Mouse (Mus musculus) frontal cortex, adult 2 months (tissue): ENCODE results near the gene Chd1. TPM values are rescaled to one million over a fixed set of nuclear protein-coding genes. Genes with fewer than 3 reads are reported as not detected.

ENCODE experiments used
- DNase-seq, 2 experiments: peaks; one replicate each; pipeline ENCODE4 v3.0.0; 2022; ENCODE audit warnings: low spot score in 1 of 2; ENCODE audit errors: extremely low spot score in 1 of 2
- polyA plus RNA-seq: library from polyadenylated mRNA; depleted of rRNA; stranded (reverse); fragments of >200 nt; gene quantifications from 2 replicates; pipeline ENCODE4 v1.2.3, GENCODE M21; 2012; rRNA removed

Chd1 gene
- polyA plus RNA-seq, 1 experiment: 7.2 TPM

DNA sequence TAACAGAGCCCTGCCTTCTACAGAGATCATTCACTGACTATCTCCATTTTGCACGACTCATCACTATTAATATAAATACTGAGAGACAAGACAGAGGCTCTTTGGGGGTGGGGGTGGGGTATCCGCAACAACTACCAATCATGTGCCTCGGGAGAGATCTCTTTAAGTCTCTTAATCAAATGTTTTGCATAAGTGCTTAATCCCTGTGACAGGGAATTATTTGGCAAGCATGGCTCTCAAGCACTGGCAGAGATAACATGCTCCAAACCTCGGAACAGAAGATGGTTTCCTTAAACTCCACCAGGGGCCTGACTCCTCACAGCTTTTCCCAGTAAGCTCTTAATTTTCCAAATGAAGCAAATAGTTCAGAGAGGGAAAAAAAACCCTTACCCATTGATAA lies 103.2 kb downstream of the Chd1 start:
- DNase-seq: no peak

DNA sequence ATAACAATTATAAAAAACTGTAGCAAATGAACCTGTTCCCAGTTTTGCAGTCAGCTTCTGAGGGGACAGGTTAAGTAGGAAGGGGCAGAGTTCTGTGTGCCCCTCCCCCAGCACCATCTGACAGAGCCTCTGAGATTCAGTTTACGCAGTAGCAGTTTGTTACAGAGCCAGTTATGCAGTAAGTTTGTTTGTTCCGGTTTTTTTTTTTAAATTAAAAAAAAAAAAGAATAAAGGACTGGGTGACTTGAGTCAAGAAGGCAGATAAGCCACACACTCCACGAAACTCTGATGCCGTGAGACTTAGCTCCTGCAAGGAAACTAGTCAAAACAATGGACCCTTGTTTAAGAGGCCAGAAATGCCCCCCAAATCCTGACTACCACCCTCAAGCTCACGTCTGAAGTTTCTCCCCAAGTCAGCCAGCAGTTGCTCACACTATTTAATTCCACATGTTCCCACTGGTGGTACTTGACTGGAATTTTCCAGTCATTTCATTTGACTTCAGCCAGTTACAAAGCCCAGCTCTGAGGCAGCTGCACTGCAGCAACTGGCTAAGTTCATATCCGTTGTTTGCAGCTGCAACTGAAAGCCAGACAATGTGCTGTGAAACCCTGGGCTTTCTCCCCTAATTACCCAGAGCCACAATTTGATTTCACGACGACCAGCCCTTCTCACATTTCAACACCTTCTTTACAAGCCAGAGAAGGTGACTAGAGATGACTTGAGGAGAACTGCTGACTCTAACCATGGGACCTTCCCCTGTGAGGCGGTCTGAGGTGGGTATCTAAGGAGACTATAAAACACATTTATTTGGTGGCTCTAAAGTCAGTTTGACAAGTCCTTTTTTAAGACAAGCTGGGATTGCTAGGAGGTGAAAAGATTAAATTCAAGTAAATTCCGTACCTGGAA lies 104.0 kb downstream of the Chd1 start:
- DNase-seq: no peak

DNA sequence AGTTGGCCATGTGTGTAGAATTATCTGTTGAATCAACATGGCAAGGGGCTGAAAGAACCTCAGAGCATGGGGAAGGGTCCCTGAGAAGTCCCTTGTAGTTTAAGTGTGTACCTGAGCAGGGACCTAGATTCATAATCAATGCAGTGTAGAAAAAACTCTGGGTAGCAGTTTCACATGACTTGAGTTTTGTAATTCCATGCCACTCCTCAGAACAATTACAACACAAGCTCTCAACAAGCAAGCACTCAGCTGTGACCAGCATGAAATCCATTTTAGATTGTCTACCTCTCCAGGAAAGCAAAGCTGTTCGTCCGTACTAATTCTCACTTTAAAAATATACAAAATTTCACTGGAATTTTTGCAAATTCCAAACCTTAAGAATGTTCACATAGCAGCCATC lies 105.2 kb downstream of the Chd1 start:
- no peak for DNase-seq

DNA sequence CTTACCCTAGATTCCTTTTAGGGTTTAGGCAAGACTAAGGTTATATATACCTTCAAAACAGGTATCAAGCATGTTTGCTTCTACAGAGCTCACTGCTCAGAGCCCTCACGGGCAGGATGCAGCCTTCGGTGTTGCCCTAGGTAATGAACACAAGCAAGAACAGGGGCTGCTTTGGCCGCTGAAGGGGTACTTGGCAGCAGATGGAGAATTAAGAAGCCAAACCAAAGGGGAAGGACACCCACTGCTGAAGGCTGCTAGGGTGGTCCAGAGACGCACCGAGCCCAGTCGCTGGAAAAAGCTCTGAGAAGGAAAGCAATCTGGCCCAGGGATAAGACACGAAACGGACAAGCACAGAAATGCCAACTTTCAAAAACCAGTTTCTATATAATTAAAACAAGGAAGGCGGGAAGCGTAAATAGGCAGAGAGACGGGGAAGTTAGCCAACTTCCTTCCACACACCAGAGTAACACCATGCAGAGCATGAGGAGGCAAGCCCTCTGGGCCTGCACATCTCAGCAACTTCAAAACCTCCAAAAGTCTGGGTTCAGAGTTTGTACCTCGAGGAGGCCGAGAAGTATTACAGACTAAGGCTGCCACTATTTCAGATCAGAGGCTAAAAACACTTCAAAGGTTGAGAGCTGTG lies 107.5 kb downstream of the Chd1 start:
- DNase-seq: no peak

DNA sequence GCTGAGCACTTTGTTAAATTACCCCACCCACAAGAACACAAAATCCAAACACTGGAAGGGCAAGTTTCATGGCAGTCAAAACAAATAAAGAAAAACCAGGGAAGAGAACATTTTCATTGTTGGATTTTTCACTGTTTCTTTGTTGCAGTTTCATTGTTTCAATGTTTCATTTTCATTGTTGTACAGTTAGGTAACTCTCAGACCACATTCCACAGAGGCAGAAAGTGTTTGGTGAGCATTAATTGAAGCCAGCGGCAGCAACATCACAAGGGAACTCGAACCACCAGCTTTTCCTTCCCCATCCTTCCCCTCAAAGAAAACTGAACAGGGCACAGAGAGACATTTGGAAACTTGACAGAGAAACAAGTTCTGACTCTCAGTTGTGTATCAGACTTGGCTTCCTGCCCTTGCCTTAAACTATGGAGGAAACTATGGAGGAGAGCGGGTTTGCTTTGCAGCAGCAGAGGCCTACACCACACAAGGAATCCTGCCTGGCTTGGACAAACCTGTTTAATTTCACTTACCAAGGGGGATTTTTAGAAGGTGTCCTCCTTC lies 109.0 kb downstream of the Chd1 start:
- DNase-seq: no peak

DNA sequence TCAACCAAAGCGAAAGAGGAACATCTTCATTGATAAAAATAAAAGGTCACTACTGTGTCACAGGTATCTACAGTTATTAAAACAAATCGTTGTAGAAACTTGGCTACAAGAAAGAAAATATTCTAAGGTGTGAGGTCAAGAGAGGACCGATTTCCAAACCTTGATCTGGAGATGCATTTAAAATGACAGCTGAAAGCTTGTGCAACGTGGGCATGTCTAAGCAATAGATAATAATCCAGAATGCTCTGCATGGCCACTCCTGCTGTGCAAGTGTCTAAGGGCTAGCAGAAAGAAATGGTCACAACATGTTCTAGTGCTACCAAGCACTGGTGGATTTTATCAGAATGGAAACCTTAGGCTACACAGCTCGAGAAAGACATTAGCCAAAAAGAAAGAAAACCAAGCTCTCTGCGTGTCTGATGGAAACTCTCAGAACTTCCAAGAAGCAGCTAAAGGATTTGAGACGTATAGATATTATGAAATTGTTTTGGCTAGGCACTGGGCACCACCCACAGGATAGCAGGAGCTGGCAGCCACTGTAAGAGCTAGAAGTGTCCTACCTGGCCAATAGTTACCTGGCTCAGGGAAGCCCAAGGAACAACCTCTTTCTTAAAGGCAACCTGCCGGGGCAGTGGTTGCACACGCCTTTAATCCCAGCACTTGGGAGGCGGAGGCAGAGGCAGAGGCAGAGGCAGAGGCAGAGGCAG lies 110.7 kb downstream of the Chd1 start:
- no peak for DNase-seq

DNA sequence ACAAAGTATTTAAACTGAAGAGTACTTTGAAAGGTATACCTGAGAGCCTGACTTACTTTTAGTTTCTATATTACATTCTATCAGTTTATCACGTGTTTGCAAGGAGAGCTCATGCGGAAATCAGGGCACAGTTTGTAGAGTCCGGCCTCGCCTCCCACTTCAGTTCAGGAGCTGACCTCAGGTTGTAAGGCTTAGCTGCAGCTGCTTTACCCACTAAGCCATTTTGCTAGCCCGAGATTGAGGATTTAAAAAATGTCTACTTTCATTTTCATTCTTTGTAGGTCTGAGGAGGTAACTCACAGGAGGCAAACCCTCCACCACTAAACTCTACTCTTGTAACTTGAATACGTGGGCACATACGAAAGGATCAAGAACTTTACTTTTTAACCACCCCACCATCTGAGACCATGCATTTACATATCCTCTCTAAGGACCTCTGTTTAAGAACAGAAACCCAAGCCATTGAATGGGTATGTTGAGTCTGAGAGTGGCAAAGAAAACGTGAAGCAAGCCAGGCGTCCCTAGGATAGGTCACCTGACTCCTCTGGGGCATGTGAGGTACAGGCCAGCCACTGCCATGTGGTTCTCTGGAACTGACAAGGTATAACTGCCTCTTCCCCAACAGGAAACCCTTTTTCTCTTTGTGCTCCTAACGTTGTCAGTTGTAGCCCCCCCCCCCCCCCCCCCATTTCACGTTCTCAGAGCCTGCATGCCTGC lies 111.8 kb downstream of the Chd1 start:
- no peak for DNase-seq

DNA sequence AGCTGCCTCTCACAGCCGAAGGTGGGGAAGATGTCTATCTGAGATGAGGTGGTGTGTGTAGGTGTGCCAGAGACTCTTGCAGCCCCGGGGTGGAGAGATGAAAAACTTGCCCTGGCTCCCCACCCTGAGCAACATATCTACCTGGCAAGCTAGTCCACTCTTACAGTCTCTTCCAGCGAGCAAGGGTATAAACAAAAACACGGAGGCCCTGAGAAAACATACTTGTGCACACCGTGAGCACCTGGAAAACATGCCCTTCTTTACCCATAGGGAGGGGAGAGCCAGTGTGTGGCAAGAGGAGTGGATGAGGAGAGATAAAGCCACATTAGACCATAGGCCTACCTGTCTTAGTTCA lies 112.3 kb downstream of the Chd1 start:
- DNase-seq: no peak

DNA sequence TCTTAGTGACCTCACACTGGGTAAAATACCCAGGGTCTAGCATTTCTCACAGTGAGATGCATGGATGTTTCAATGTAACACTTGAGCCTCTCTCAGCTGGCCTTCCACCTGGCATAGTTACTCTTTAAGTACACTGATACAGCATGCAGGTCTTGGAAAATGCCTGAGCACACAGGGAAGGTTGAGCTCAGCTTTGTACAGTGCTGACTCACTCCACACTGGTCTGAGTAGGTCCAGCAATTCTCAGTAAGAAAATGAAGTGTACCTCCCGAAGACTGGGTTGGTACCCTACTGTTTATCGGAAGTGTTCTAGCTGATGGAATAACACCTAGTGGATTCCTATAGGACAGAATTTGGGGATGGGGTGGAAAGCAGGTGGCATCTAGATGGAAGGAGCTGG lies 112.9 kb downstream of the Chd1 start:
- no peak for DNase-seq

DNA sequence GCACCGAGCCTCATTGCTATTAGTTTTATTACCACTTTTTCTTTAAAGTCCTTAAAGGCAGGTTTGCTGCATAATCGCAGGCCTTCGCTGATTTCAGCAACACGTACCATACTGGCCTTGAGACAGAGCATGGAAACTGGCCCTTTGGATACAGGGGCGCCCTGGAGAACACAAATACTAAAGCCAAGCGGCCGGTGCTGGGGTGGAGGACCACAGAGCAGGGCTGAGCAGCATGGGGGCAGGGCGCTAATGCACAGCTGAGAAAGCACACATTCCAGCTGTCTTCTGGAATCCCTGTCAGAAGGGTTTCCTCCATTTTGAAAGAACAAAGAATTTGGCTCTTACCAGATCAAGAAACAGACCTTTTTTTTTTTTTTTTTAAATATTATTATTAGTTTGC lies 113.6 kb downstream of the Chd1 start:
- no peak for DNase-seq

DNA sequence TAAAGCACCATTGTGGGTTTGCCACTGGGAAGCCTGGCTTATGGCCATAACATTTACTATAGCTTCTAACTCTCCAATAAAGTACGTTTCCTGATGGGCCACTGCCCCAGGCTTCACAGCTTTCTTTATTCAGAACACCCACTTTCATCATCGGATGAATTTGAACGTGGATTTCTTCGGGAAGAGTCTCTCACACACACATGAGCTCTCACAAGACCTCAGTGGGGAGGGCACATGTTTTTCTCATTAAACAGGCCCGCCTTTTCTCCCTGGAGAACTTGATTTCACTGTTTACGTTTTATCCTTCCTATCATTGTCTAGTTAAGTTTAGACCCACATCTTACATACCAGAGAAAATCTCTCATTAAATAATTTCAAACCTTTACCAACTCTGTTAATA lies 115.4 kb downstream of the Chd1 start:
- no peak for DNase-seq

DNA sequence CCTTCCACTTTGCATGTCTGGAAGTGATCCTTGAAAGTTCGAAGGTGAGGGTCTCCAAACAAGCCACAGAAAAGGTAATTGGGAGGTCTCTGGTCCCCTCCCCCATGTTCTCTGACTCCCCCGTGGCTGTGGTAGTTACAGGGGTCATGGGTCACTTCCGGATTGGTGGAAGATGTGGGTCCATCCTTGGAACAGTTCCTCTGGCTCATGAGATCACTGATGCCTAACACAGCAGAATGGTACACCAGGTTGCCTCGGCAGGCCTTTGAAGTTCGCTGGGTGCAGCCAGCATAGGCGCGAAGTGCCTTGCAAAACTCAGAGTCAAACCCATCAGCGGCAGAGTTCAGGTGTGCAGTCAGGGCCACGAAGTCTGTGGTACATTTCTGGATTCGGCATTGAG lies 116.0 kb downstream of the Chd1 start:
- DNase-seq: no peak

DNA sequence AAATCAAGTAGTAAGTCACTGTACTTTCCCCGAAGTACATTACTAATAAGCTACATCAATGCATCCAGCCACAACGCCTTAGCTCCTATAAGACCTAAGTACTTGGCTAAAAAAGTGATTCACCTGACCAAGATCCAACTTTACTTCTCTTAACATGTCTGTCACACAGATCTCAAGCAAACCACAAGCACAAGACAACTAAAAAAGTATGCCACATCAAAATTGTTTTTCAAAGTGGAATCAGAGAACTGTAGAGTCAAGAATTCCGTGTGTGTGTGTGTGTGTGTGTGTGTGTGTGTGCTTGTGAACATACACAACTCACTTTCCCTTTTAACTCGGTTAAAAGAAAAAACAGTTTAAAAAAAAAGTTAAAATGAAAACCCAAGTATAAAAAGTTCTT lies 116.9 kb downstream of the Chd1 start:
- no peak for DNase-seq

Other genes starting within 250 kb of the Chd1 start
- 161 and 162 TPM in 2 replicates for gene Psmb1, start 205.2 kb upstream of the Chd1 start, polyA plus RNA-seq
- gene Tbp, start 205.1 kb upstream of the Chd1 start, polyA plus RNA-seq: 49.3 and 49.5 TPM in 2 replicates
- 17.1 and 20.4 TPM in 2 replicates for gene Pdcd2, start 177.7 kb upstream of the Chd1 start, polyA plus RNA-seq
- gene Prdm9, start 140.6 kb upstream of the Chd1 start, polyA plus RNA-seq: 2.8 and 2.9 TPM in 2 replicates
- gene Rgmb, start 126.1 kb downstream of the Chd1 start, polyA plus RNA-seq: 59.7 and 60.4 TPM in 2 replicates